Mouse (Mus musculus): Measurements from ENCODE around the gene Gm20431. TPM values are rescaled to one million over a fixed set of nuclear protein-coding genes. Genes with fewer than 3 reads are reported as not detected.
A peak's percentile ranks its signal among the peaks of the same experiment; 100 is the strongest.

Gm20431 gene
- polyA plus RNA-seq, 1 experiment from 2014 or later: 5.2 TPM

DNA sequence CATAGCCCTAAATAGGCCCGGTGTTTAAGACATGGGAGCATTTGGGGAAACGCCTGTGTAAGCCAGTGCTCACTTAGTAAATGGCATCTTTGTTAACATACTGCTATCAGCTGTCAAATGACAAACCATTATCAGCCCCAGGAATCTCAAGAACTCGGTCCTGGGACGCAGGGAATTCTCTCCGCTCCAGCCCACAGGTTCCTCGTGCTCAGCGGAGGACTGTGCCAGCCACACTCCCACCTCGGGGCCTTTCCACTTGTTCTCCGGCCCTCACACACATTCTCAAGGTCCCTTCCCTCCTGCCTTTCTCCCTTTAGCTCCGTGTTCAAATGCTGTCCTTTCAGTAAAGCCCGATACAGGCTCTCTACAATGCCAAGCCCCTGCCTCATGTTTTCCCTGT, 2.6 kb downstream of the Gm20431 start:
- Histone ChIP-seq H3K36me3 (ENCODE audit: insufficient read depth, low read length) (0 out of 2 replicates have a peak, but pooled peaks cover 4% of the 10 kb centered on the region), H3K4me3 (ENCODE audit: low read depth, low read length) (no peak overlapping the region), H3K4me2 (replicated peaks; ENCODE audit: low read depth, low read length) (peak overlapping the region; percentile 86; the same call in 1 of the 2 replicates), H3K27me3 (replicated peaks; ENCODE audit: insufficient read depth, low read length) (no peaks in the 10 kb centered on the region), H3K9ac (replicated peaks; ENCODE audit: low read depth) (peak overlapping the region; percentile 19; the same call in 1 of the 2 replicates), H3K9me3 (ENCODE audit: low read length) (no peaks in the 10 kb centered on the region), H3K27ac (ENCODE audit: low read length) (peak overlapping the region; percentile 43), H3K4me1 (ENCODE audit: insufficient read depth, low read depth, low read length) (peaks cover 30% of the 10 kb centered on the region)
- no peak for DNase-seq (ENCODE audit: low spot score)
- WGBS: 55% methylated on average over 11 of the region's 11 CpGs
- no peak for TF ChIP-seq CTCF (IDR thresholded peaks at IDR 0.05)
- TF ChIP-seq EP300 (IDR thresholded peaks at IDR 0.05): no peak
- no peak for ATAC-seq

GRCm38 (mm10) chr2:167657973-167658372, 3.3 kb downstream of the Gm20431 start:
- no peak for DNase-seq (ENCODE audit: low spot score)
- H3K4me1 ChIP-seq (ENCODE audit: insufficient read depth, low read depth, low read length): peaks cover 30% of the 10 kb centered on the region
- no peaks in the 10 kb centered on the region for H3K9me3 ChIP-seq (ENCODE audit: low read length)
- H3K27me3 ChIP-seq (replicated peaks; ENCODE audit: insufficient read depth, low read length): no peaks in the 10 kb centered on the region
- WGBS: 80% methylated on average over 4 of the region's 4 CpGs
- H3K27ac ChIP-seq (ENCODE audit: low read length): no peak overlapping the region
- H3K4me2 ChIP-seq (replicated peaks; ENCODE audit: low read depth, low read length): 0 out of 2 replicates have a peak overlapping the region, but pooled peaks have one; percentile 86
- H3K9ac ChIP-seq (replicated peaks; ENCODE audit: low read depth): no peak overlapping the region
- no peak overlapping the region for H3K4me3 ChIP-seq (ENCODE audit: low read depth, low read length)
- H3K36me3 ChIP-seq (ENCODE audit: insufficient read depth, low read length): 0 out of 2 replicates have a peak, but pooled peaks cover 4% of the 10 kb centered on the region
- ATAC-seq: no peak
- TF ChIP-seq CTCF (IDR thresholded peaks at IDR 0.05): no peak
- no peak for TF ChIP-seq EP300 (IDR thresholded peaks at IDR 0.05)

GRCm38 (mm10) chr2:167656629-167657478, 4.4 kb downstream of the Gm20431 start:
- no peak overlapping the region for H3K4me3 ChIP-seq (ENCODE audit: low read depth, low read length)
- TF ChIP-seq EP300 (IDR thresholded peaks at IDR 0.05) (no peak), CTCF (IDR thresholded peaks at IDR 0.05) (no peak)
- H3K27ac ChIP-seq (ENCODE audit: low read length): peak overlapping the region; percentile 63
- DNase-seq (ENCODE audit: low spot score) (peak; percentile 58), ATAC-seq (no peak)
- H3K4me2 ChIP-seq (replicated peaks; ENCODE audit: low read depth, low read length): no peak overlapping the region
- WGBS: 78% methylated on average over 16 of the region's 16 CpGs
- H3K9ac ChIP-seq (replicated peaks; ENCODE audit: low read depth): 0 out of 2 replicates have a peak overlapping the region, but pooled peaks have one; percentile 16
- no peaks in the 10 kb centered on the region for H3K9me3 ChIP-seq (ENCODE audit: low read length)
- H3K4me1 ChIP-seq (ENCODE audit: insufficient read depth, low read depth, low read length): peaks cover 27% of the 10 kb centered on the region
- H3K27me3 ChIP-seq (replicated peaks; ENCODE audit: insufficient read depth, low read length): no peaks in the 10 kb centered on the region
- H3K36me3 ChIP-seq (ENCODE audit: insufficient read depth, low read length): 0 out of 2 replicates have a peak, but pooled peaks cover 4% of the 10 kb centered on the region

DNA sequence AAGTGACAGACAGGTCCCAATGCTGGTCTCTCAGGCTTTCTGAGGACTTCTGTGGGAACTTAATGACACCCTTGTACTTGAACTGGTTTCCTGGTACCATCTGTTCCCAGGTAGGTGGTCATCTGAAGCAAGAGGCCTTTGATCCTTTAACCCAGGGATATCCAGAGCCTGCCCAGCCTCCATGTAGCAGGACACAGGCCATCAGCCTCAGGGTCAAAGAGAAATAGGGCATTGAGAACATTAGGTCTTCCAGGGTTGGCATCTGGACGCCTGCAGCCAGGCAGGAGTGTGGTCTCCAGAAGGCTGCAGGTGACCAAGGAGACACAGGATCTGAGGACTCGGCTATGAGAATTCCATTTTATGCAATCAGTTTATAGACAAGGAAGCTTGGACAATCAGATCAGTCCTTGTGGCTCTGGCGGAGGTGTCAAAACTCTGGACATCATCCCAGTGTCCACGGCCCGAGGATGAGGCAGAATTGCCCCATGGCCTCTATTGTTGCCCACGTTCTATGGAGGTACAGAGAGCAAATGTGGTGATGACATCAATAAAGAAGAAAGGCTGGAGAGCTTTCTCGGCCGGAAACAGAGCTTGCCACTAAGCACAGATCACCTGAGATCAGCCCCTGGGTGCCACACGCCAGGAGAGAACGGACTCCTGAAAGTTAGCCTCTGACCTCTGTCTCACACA, 6.2 kb downstream of the Gm20431 start:
- H3K36me3 ChIP-seq (ENCODE audit: insufficient read depth, low read length): 0 out of 2 replicates have a peak, but pooled peaks cover 4% of the 10 kb centered on the region
- 89% methylated on average over 10 of the region's 10 CpGs for whole genome bisulfite sequencing
- no peak for DNase-seq (ENCODE audit: low spot score)

GRCm38 (mm10) chr2:167652694-167653093, 8.6 kb downstream of the Gm20431 start:
- ATAC-seq: no peak
- H3K4me3 ChIP-seq (ENCODE audit: low read depth, low read length): no peak overlapping the region
- H3K4me1 ChIP-seq (ENCODE audit: insufficient read depth, low read depth, low read length): no peaks in the 10 kb centered on the region
- H3K36me3 ChIP-seq (ENCODE audit: insufficient read depth, low read length): 0 out of 2 replicates have a peak, but pooled peaks cover 4% of the 10 kb centered on the region
- TF ChIP-seq EP300 (IDR thresholded peaks at IDR 0.05) (no peak), CTCF (IDR thresholded peaks at IDR 0.05) (no peak)
- H3K27ac ChIP-seq (ENCODE audit: low read length): no peak overlapping the region
- no peak overlapping the region for H3K9ac ChIP-seq (replicated peaks; ENCODE audit: low read depth)
- no peaks in the 10 kb centered on the region for H3K27me3 ChIP-seq (replicated peaks; ENCODE audit: insufficient read depth, low read length)
- no peak for DNase-seq (ENCODE audit: low spot score)
- H3K9me3 ChIP-seq (ENCODE audit: low read length): no peaks in the 10 kb centered on the region
- WGBS: 48% methylated on average over 7 of the region's 7 CpGs
- H3K4me2 ChIP-seq (replicated peaks; ENCODE audit: low read depth, low read length): no peak overlapping the region

More for the DNA sequence above, 6.2 kb downstream of the Gm20431 start:
- H3K4me3 ChIP-seq (ENCODE audit: low read depth, low read length): no peak overlapping the region
- H3K27ac ChIP-seq (ENCODE audit: low read length): no peak overlapping the region
- peaks cover 17% of the 10 kb centered on the region for H3K4me1 ChIP-seq (ENCODE audit: insufficient read depth, low read depth, low read length)
- no peak for TF ChIP-seq EP300 (IDR thresholded peaks at IDR 0.05)
- no peak for TF ChIP-seq CTCF (IDR thresholded peaks at IDR 0.05)
- H3K4me2 ChIP-seq (replicated peaks; ENCODE audit: low read depth, low read length): no peak overlapping the region
- no peaks in the 10 kb centered on the region for H3K27me3 ChIP-seq (replicated peaks; ENCODE audit: insufficient read depth, low read length)
- no peak overlapping the region for H3K9ac ChIP-seq (replicated peaks; ENCODE audit: low read depth)
- H3K9me3 ChIP-seq (ENCODE audit: low read length): no peaks in the 10 kb centered on the region
- no peak for ATAC-seq

- no peak for ATAC-seq
Measured at GRCm38 (mm10) chr2:167651622-167652021, 9.7 kb downstream of the Gm20431 start.

More at GRCm38 (mm10) chr2:167651622-167652021, 9.7 kb downstream of the Gm20431 start:
- Histone ChIP-seq H3K9ac (replicated peaks; ENCODE audit: low read depth) (no peak overlapping the region), H3K4me1 (ENCODE audit: insufficient read depth, low read depth, low read length) (no peaks in the 10 kb centered on the region), H3K4me2 (replicated peaks; ENCODE audit: low read depth, low read length) (no peak overlapping the region), H3K27ac (ENCODE audit: low read length) (no peak overlapping the region), H3K9me3 (ENCODE audit: low read length) (no peaks in the 10 kb centered on the region), H3K27me3 (replicated peaks; ENCODE audit: insufficient read depth, low read length) (no peaks in the 10 kb centered on the region), H3K4me3 (ENCODE audit: low read depth, low read length) (no peak overlapping the region), H3K36me3 (ENCODE audit: insufficient read depth, low read length) (0 out of 2 replicates have a peak, but pooled peaks cover 4% of the 10 kb centered on the region)
- 86% methylated on average over 9 of the region's 9 CpGs for WGBS
- DNase-seq (ENCODE audit: low spot score): no peak
- TF ChIP-seq CTCF (IDR thresholded peaks at IDR 0.05) (no peak), EP300 (IDR thresholded peaks at IDR 0.05) (no peak)
